Mouse (Mus musculus) midbrain, embryonic 13.5 days (tissue): ENCODE data around the gene Lsm7. TPM values are rescaled to one million over a fixed set of nuclear protein-coding genes. Genes with fewer than 3 reads are reported as not detected.

Experiments used
- ATAC-seq: fragments of 200-750 bp; cut with Nextera tagmentation; 2 replicates; pipeline ENCODE4 v1.8.0; 2017; ENCODE audit warnings: mild to moderate bottlenecking, moderate TSS enrichment, moderate library complexity
- H3K27ac ChIP-seq: fragments of 300-500 bp; sonication (generic); 2 replicates; pipeline ENCODE4 v1.5.1; 2015; ENCODE audit warnings: inconsistent platforms, mild to moderate bottlenecking, moderate library complexity
- H3K27me3 ChIP-seq: fragments of 300-500 bp; sonication (generic); 2 replicates; pipeline ENCODE4 v1.6.1; 2015; ENCODE audit warnings: mild to moderate bottlenecking, inconsistent platforms
- H3K36me3 ChIP-seq: fragments of 300-500 bp; sonication (generic); 2 replicates; pipeline ENCODE4 v1.6.1; 2015; ENCODE audit warnings: mild to moderate bottlenecking, inconsistent platforms
- H3K4me1 ChIP-seq: fragments of 300-500 bp; sonication (generic); replicated peaks from 2 replicates; pipeline ENCODE4 v1.6.1; 2015; ENCODE audit warnings: inconsistent platforms
- H3K4me2 ChIP-seq: fragments of 300-500 bp; sonication (generic); replicated peaks from 2 replicates; pipeline ENCODE4 v1.6.1; 2015; ENCODE audit warnings: moderate library complexity, mild to moderate bottlenecking, inconsistent platforms
- H3K4me3 ChIP-seq: fragments of 300-500 bp; sonication (generic); replicated peaks from 2 replicates; pipeline ENCODE4 v1.5.1; 2015; ENCODE audit warnings: mild to moderate bottlenecking, inconsistent platforms
- H3K9ac ChIP-seq: fragments of 300-500 bp; sonication (generic); replicated peaks from 2 replicates; pipeline ENCODE4 v1.6.1; 2015; ENCODE audit warnings: mild to moderate bottlenecking, inconsistent platforms
- H3K9me3 ChIP-seq: fragments of 300-500 bp; sonication (generic); 2 replicates; pipeline ENCODE4 v1.6.1; 2016; ENCODE audit warnings: mild to moderate bottlenecking, inconsistent platforms
- WGBS: fragments of 180-500 bp; shearing (Covaris S2); methylation state at CpG from one replicate; pipeline ENCODE4 v1.1.7; 2015; 5-methylcytosine and 5-hydroxymethylcytosine counted together
- microRNA counts: library from miRNA; unstranded; fragments of <30 nt; microRNA quantifications from one replicate; lab custom pipeline; 2016
- microRNA-seq: library from miRNA; unstranded; fragments of <30 nt; microRNA quantifications from one replicate; pipeline ENCODE4, GENCODE M21; 2016
- polyA plus RNA-seq: library from polyadenylated mRNA; unstranded; fragments of >200 nt; fragmentation: Nextera tagmentation; extraction: Ambion mirVana; gene quantifications from 2 replicates; pipeline ENCODE4 v1.2.1, GENCODE M21; 2015

Lsm7 gene
- polyA plus RNA-seq, 1 experiment from 2014 or later: 254 TPM

GRCm38 (mm10) chr10:80807057-80807627, 47.9 kb downstream of the Lsm7 start:
- peaks cover 56% of the 10 kb centered on the region for H3K27me3 ChIP-seq
- peaks cover 45% of the 10 kb centered on the region for H3K4me1 ChIP-seq
- WGBS: under 1% methylated on average over 55 of the region's 58 CpGs
- H3K9me3 ChIP-seq: no peaks in the 10 kb centered on the region
- ATAC-seq: peak; percentile 86
- H3K4me3 ChIP-seq: peak overlapping the region; percentile 46
- peak overlapping the region; percentile 78 for H3K9ac ChIP-seq
- H3K4me2 ChIP-seq: peak overlapping the region; percentile 84
- H3K27ac ChIP-seq: peak overlapping the region; percentile 87
- peaks cover 33% of the 10 kb centered on the region for H3K36me3 ChIP-seq

GRCm38 (mm10) chr10:80806341-80807056, 48.5 kb downstream of the Lsm7 start:
- peaks cover 56% of the 10 kb centered on the region for H3K27me3 ChIP-seq
- H3K36me3 ChIP-seq: peaks cover 40% of the 10 kb centered on the region
- peak overlapping the region; percentile 87 for H3K27ac ChIP-seq
- peaks cover 45% of the 10 kb centered on the region for H3K4me1 ChIP-seq
- no peaks in the 10 kb centered on the region for H3K9me3 ChIP-seq
- 37% methylated on average over 34 of the region's 34 CpGs for WGBS
- peak overlapping the region; percentile 78 for H3K9ac ChIP-seq
- ATAC-seq: peak; percentile 8; the same call in 1 of the 2 replicates
- peak overlapping the region; percentile 84 for H3K4me2 ChIP-seq
- peak overlapping the region; percentile 46 for H3K4me3 ChIP-seq

GRCm38 (mm10) chr10:80805925-80806324, 49.1 kb downstream of the Lsm7 start:
- H3K9ac ChIP-seq: peak overlapping the region; percentile 78; the same call in 1 of the 2 replicates
- 0 out of 2 replicates have a peak overlapping the region, but pooled peaks have one; percentile 46 for H3K4me3 ChIP-seq
- H3K9me3 ChIP-seq: no peaks in the 10 kb centered on the region
- WGBS: 25% methylated on average over 3 of the region's 3 CpGs
- peak; percentile 41 for ATAC-seq
- peaks cover 45% of the 10 kb centered on the region for H3K4me1 ChIP-seq
- H3K27ac ChIP-seq: no peak overlapping the region
- peak overlapping the region; percentile 84; the same call in 1 of the 2 replicates for H3K4me2 ChIP-seq
- peaks cover 46% of the 10 kb centered on the region for H3K36me3 ChIP-seq
- peaks cover 52% of the 10 kb centered on the region for H3K27me3 ChIP-seq

GRCm38 (mm10) chr10:80805322-80805721, 49.7 kb downstream of the Lsm7 start:
- Histone ChIP-seq H3K4me1 (peaks cover 47% of the 10 kb centered on the region), H3K9ac (0 out of 2 replicates have a peak overlapping the region, but pooled peaks have one; percentile 19), H3K27me3 (peaks cover 46% of the 10 kb centered on the region), H3K27ac (no peak overlapping the region), H3K4me2 (no peak overlapping the region), H3K36me3 (peaks cover 46% of the 10 kb centered on the region), H3K4me3 (no peak overlapping the region), H3K9me3 (no peaks in the 10 kb centered on the region)
- ATAC-seq: no peak
- 78% methylated on average over 5 of the region's 5 CpGs for WGBS

GRCm38 (mm10) chr10:80804916-80805315, 50.1 kb downstream of the Lsm7 start, which contains the start of gene Amh:
TSS of gene Amh (plus strand) at chr10:80805243.
- Histone ChIP-seq H3K27ac (no peak within 1 kb of the TSS), H3K9ac (peak within 1 kb of the TSS; percentile 78; the same call in 1 of the 2 replicates), H3K4me2 (0 out of 2 replicates have a peak within 1 kb of the TSS, but pooled peaks have one; percentile 84), H3K36me3 (peaks cover 46% of the 10 kb centered on the region), H3K4me1 (peaks cover 47% of the 10 kb centered on the region), H3K27me3 (peaks cover 42% of the 10 kb centered on the region), H3K4me3 (0 out of 2 replicates have a peak within 1 kb of the TSS, but pooled peaks have one; percentile 46), H3K9me3 (no peaks in the 10 kb centered on the region)
- no peak for ATAC-seq
- 73% methylated on average over 6 of the region's 6 CpGs for WGBS

GRCm38 (mm10) chr10:80804340-80804739, 50.7 kb downstream of the Lsm7 start:
- 97% methylated on average over 2 of the region's 2 CpGs for WGBS

GRCm38 (mm10) chr10:80802996-80803395, 52.0 kb downstream of the Lsm7 start:
- Histone ChIP-seq H3K4me1 (peaks cover 40% of the 10 kb centered on the region), H3K4me2 (no peak overlapping the region), H3K27me3 (peaks cover 23% of the 10 kb centered on the region), H3K27ac (no peak overlapping the region), H3K4me3 (no peak overlapping the region), H3K9me3 (no peaks in the 10 kb centered on the region), H3K9ac (no peak overlapping the region), H3K36me3 (peaks cover 46% of the 10 kb centered on the region)
- 90% methylated on average over 3 of the region's 3 CpGs for WGBS
- no peak for ATAC-seq

More at GRCm38 (mm10) chr10:80804340-80804739, 50.7 kb downstream of the Lsm7 start:
- H3K9ac ChIP-seq: no peak overlapping the region
- no peak overlapping the region for H3K4me2 ChIP-seq
- peaks cover 36% of the 10 kb centered on the region for H3K27me3 ChIP-seq
- no peak overlapping the region for H3K4me3 ChIP-seq
- H3K4me1 ChIP-seq: peaks cover 50% of the 10 kb centered on the region
- ATAC-seq: no peak
- H3K9me3 ChIP-seq: no peaks in the 10 kb centered on the region
- peaks cover 46% of the 10 kb centered on the region for H3K36me3 ChIP-seq
- H3K27ac ChIP-seq: no peak overlapping the region

MicroRNAs within 50 kb of the gene (microRNA counts, 519-probe panel; counts per million panel counts)
- microRNA mmu-miR-1982 (lab: Ali Mortazavi, UCI): 110 counts per million, percentile 56 among the panel's probes with 10 or more counts

Small RNA genes lying within 50 kb of the gene (microRNA-seq; reads per million reads assigned to microRNA genes)
- gene Mir1982: 1.2 reads per million

Other genes with a start within 250 kb of the Lsm7 start
- 4.0 and 4.9 TPM in 2 replicates for gene Gm49322, start 249.2 kb downstream of the Lsm7 start, polyA plus RNA-seq
- 73.8 and 115 TPM in 2 replicates for gene Csnk1g2, start 232.4 kb downstream of the Lsm7 start, polyA plus RNA-seq
- 60.9 and 80.6 TPM in 2 replicates for gene Btbd2, start 198.1 kb downstream of the Lsm7 start, polyA plus RNA-seq
- gene Mknk2, start 177.1 kb downstream of the Lsm7 start, polyA plus RNA-seq: 49.6 and 60.1 TPM in 2 replicates
- 58.3 and 58.5 TPM in 2 replicates for gene Mob3a, start 153.2 kb downstream of the Lsm7 start, polyA plus RNA-seq
- gene Izumo4, start 153.0 kb downstream of the Lsm7 start, polyA plus RNA-seq: 37.8 and 39.2 TPM in 2 replicates
- 94.5 and 96.3 TPM in 2 replicates for gene Ap3d1, start 112.9 kb downstream of the Lsm7 start, polyA plus RNA-seq
- 19.3 and 23.3 TPM in 2 replicates for gene Dot1l, start 100.0 kb downstream of the Lsm7 start, polyA plus RNA-seq
- 64.1 and 64.9 TPM in 2 replicates for gene Sf3a2, start 57.0 kb downstream of the Lsm7 start, polyA plus RNA-seq
- gene Plekhj1, start 56.6 kb downstream of the Lsm7 start, polyA plus RNA-seq: 131 and 150 TPM in 2 replicates
- not detected in 2 replicates for gene Amh, start 50.0 kb downstream of the Lsm7 start, polyA plus RNA-seq
- gene Jsrp1, start 41.7 kb downstream of the Lsm7 start, polyA plus RNA-seq: 0.28 and 0.43 TPM in 2 replicates
- 1,319 and 1,425 TPM in 2 replicates for gene Oaz1, start 28.6 kb downstream of the Lsm7 start, polyA plus RNA-seq
- 1.5 and 1.9 TPM in 2 replicates for gene Lingo3, start 11.2 kb downstream of the Lsm7 start, polyA plus RNA-seq
- gene Sppl2b, start 66 bp upstream of the Lsm7 start, polyA plus RNA-seq: 56.9 and 61.1 TPM in 2 replicates
- gene Tmprss9, start 16.6 kb upstream of the Lsm7 start, polyA plus RNA-seq: 0.15 and 0.31 TPM in 2 replicates
- gene Timm13, start 45.8 kb upstream of the Lsm7 start, polyA plus RNA-seq: 331 TPM in 2 replicates
- 46.9 and 48.2 TPM in 2 replicates for gene Lmnb2, start 63.0 kb upstream of the Lsm7 start, polyA plus RNA-seq
- gene Gadd45b, start 74.9 kb upstream of the Lsm7 start, polyA plus RNA-seq: 4.0 and 4.9 TPM in 2 replicates
- gene Gng7, start 159.7 kb upstream of the Lsm7 start, polyA plus RNA-seq: 10.4 and 10.9 TPM in 2 replicates
- gene Diras1, start 170.5 kb upstream of the Lsm7 start, polyA plus RNA-seq: 30.9 and 34.3 TPM in 2 replicates
- gene Slc39a3, start 182.2 kb upstream of the Lsm7 start, polyA plus RNA-seq: 43.5 and 45.7 TPM in 2 replicates
- gene Sgta, start 205.0 kb upstream of the Lsm7 start, polyA plus RNA-seq: 316 and 322 TPM in 2 replicates
- 44.9 and 48.5 TPM in 2 replicates for gene Thop1, start 214.8 kb upstream of the Lsm7 start, polyA plus RNA-seq
- 0.12 and 0.20 TPM in 2 replicates for gene Creb3l3, start 243.7 kb upstream of the Lsm7 start, polyA plus RNA-seq